Mouse (Mus musculus): ENCODE data around the gene Gm44. TPM values are rescaled to one million over a fixed set of nuclear protein-coding genes. Genes with fewer than 3 reads are reported as not detected.

Gm44 gene
- polyA plus RNA-seq (2012; rRNA removed; ENCODE audit: low replicate concordance): not detected in 2 replicates

GRCm38 (mm10) chrX:90891842-90892241 lies at the start of gene Gm44:
Gene Gm44, plus strand, starts transcription at chrX:90892142.

Measured in duodenum, adult 2 months (tissue).